Mouse (Mus musculus) gastrocnemius, postnatal 4 days (tissue): Measurements from ENCODE around the gene Pex14. TPM values are rescaled to one million over a fixed set of nuclear protein-coding genes. Genes with fewer than 3 reads are reported as not detected.

Source experiments
- DNase-seq, 2 experiments: peaks; one replicate each; pipeline ENCODE4 v3.0.0; 2021 to 2022; ENCODE audit warnings: low spot score in 2 of 2, mixed read lengths in 2 of 2
- total RNA-seq, 2 experiments: library from RNA; stranded (reverse); gene quantifications; 2 replicates each; pipeline ENCODE4 v1.2.3; 2021

Gene Pex14
- total RNA-seq, 2 experiments from 2014 or later, result 29.0 to 30.3 TPM

DNA sequence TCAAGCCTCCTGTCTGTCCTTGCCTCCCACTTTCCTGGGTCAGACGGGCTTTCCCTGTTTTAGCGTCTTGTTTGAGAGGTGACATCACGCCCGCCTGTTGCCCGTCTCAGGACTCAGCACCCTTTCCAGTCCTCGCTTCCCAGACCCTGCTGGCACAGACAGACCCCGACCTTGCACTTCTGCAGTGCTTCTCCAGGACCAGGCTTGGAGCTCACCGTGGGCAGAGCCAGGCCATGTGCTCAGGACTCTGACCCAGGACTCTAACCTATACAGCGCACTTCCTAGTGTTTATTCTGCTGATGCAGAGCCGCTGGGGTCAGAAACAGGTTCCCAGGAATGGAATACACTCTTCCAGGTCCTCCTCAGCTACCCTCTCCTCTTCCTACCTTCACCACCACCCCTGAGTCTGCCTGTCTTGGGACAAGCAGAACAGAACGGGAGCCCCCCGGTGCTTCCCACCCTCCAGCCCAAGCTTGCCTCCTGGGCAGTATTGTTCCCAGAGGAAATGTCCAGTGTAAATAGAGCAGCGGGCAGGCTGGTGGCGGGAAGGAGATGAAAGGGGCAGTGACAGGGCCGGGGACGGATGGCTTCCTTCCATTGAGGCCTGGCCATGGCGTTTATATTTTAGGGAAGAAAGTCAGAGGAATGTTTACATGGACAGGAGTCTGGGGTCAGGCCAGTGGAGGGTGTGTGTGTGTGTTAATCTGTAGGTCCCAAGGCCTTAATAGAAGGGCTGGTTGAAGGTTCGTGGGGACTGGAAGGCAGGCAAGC, 173.9 kb downstream of the Pex14 start:
- DNase-seq, result no peak

DNA sequence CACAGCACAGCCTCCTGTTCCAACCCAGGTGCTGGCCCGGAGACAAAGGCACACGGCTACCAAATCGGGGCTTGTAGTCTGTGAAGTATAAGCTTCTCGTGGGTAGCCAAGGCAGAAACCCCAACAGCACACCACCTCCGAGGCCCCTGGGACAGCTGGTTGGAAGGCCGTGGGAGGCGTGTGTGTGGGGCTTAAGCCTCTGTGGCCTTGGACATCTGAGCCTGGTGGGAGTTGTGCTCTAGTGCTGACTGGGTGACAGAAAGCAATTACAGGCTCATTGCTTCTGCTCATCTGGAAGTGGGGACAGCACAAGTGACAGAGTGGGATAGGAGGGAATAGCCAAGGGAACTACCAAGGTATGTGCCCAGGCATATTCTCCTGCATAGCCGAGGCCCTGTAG, 175.7 kb downstream of the Pex14 start:
- DNase-seq, result no peak

DNA sequence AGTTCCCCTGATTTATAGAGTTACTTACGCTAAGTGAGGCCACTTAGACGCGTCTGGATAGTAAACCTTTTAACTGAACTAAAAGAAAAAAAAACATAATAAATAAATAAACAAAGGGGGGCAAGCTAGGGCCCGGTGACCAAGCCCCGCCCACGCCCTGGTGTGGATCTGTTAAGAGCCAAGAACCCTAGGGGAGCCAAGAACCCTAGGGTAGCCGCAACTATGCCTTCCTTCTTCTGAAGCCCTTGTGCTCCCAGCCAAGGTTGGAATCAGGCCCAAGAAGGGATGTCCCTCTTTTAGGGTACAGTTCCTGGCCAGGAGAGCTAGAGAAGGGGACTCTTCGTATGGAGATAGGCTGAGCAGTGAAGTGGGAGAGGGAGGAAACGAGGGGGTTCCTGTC, 176.3 kb downstream of the Pex14 start:
- no peak for DNase-seq

DNA sequence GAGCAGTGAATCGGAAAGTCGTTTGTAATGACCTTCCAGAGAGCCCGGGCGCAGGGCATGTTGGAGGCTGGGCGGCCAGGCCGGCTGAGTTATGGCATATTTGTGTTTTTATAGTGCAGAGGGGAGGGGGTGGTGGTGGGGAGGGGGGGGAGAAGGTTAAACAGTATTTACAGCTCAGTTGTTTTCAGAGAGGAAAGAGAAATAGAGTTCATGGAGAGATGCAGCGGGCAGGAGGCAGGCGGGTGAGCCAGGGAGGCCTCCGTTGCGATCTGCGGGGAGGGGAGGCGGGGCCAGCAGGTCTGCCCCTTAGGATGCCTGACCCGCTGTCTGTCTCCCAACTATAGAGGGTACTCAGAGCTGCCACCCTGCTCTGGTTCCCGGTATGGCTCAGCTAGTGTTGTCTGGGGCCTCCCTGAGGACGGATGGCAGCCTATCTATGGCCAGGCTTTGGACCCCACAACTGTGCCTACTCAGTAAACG, 177.4 kb downstream of the Pex14 start:
- no peak for DNase-seq

DNA sequence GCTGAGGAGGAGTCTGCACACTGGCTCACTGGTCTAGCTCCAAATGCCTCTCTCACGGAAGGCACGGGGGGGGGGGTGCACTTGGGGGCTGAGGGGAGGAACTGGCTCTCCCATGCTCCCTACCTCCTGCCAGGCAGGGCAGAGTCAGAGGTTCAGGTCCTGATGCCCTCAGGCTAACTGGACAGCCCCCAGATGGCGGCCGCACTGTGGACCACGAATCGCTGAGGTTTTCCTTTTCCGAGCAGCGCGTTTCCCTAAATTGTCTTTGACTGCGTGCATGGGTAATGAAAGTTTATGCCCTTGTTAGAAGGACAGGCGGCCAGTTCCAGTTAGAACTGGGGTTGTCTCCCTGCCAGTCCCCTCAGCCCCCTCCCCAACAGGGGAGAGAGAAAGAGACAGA, 179.1 kb downstream of the Pex14 start:
- DNase-seq, result no peak

DNA sequence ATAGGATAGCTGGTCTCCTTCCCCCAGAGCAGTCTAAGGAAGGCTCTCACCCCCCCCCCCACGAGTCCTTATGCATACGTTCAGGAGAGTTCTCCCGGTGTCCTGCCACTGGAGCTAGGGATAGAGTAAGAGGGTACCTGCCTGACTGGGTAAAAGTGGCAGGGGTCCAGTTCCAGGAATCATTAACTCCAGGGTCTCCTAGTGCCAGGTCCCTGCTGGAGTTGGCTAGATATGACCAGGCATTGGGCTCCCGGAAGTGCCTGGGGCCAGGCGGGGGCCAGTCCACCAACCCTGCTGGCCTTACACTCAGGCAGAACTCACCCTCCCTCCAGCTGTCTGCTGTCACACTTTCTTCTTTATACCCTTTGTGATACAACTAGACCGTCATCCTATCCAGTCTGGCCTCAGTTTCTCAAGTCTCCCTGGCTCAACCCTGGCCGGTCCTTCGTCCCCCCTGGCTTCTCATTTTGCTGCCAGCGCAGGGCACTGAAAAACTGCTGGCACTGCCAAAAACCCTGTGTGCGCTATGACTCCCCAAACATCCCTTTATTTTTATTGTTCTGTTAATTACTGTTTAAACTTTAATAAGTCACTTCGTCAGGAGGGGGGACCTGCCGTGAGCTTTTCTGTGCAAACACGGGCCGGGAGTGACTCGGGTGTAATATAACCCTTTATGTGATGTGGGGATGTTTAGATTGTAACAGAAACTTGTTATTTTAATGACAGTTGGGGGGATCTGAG, 180.8 kb downstream of the Pex14 start:
- no peak for DNase-seq

DNA sequence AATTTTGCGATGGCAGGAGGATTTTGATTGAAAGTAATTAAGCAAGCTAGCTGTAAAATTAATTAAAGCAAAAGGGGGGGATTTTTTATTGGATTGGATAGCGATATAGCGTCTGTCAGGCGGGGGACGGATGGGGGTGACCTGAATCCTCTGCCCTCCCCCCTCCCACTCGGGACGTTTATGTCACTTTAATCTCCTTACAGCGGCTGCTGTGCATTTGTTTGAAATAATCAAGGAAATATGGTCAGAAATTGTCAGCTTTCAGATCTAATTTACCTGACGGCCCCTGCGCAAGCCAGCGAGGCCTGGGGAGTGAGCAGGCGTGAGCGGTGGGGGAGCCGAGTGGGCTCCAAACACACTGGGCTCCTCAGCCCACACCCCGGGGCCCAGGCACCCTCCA, 183.8 kb downstream of the Pex14 start:
- no peak for DNase-seq

DNA sequence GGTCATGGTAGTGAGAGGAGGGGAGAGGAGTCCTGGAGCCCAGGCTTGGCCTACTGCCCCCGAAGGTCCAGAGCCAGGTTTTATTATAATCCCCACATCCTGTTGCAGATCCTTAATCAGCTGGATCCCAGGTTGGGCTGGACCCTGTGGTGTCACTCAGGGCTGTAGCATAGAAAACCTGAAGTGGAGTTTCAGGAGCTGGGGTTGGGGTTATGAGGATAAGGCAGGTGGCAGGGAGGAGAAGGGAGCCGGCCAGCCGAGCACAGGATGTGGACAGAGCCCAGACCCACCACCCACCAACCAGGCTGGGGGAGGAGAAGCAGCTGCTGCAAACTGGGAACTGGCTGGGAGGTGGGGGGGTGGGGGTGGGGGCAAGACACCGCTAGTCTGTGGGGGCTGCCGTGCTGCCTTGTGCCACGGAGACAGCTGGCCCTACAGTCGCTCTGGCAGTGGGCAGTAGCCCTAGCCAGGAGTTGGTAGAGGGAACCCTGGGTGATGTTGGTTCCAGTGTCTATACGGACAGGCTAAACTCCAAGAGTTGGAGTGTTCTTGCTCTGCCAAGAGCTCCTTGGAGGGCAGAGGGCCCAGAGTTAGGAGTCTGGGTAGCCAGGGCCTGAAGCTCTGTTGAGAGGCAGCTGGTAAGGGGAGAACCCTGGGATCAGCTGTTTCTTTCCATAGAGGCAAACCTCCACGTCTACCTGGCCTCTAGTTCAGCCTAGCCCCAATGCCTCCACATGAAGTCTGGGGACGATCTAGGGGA, 184.6 kb downstream of the Pex14 start:
- peak in 1 of 2 experiments; percentile 72 for DNase-seq

DNA sequence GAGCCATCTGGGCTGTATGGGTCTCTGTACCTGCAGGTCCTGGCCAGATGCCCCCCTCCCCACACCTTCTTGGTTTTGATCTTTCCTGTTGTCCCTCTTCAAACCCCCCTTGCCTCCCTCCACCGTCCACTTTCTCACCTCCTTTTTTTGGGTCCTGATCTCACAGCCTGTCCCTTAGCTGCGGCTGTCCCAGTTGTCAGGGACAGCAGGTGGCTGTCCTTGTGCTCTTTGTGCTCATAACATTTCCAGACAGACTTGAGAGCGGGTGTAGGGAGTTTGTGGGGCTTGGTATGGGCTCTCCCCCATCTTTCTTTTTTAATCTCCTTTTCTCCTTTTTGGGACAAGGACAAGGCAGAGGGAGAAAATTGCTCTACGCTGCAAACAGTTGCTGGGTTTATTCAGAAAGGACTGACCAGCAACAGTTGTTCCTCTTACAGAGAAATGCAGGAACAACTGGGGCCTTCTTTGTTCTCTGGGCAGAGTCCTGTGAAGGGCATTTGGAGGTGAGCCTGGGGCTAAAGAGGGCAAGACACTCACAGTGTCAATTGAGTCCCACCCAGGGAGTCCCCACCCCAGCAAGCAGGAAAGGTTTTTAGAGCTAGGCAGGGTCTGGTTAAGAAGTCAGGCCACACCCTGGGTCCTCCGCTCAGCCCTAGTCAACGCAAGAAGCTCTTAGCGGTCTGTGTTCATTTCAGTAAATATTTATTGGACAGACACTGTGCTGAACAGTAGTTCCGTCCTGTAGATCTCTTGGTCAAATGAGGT, 186.7 kb downstream of the Pex14 start:
- no peak for DNase-seq

DNA sequence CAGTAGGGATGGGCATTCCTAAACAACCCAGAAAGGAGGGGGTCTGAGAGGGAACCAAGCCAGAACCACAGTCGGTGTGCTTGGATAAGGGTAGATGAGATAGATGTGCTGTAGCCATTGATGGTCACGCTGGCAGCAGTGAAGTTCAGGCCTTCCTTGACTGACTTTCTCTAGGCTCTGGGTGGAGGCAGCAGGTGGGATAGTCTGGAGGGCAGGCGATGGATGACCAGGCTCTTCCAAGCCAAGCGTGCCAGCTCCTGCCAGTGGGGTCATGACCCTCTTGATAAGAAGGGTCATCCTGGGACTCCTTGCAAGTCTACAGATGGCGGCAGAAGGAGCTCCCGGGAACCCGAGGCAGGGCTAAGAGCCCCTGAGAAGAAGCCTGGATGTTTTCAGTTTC, 187.5 kb downstream of the Pex14 start:
- DNase-seq, result no peak

Other genes with a start within 250 kb of the Pex14 start
- gene Dffa, start 4.3 kb upstream of the Pex14 start, total RNA-seq, result 10 to 100 TPM; 33.0 TPM
- gene Cort, start 26.9 kb upstream of the Pex14 start, total RNA-seq, result 1 to 10 TPM in 1 of 2 experiments, under 1 TPM in 1; 0.41 to 1.4 TPM
- 10 to 100 TPM; 12.5 to 12.7 TPM for gene Cenps, start 37.8 kb upstream of the Pex14 start, total RNA-seq
- gene Pgd, start 66.9 kb upstream of the Pex14 start, total RNA-seq, result 10 to 100 TPM; 42.5 to 47.9 TPM
- gene Kif1b, start 207.8 kb upstream of the Pex14 start, total RNA-seq, result 100 to 1,000 TPM; 266 to 283 TPM